Mouse (Mus musculus): Measurements from ENCODE around the gene Uvrag.

DNA sequence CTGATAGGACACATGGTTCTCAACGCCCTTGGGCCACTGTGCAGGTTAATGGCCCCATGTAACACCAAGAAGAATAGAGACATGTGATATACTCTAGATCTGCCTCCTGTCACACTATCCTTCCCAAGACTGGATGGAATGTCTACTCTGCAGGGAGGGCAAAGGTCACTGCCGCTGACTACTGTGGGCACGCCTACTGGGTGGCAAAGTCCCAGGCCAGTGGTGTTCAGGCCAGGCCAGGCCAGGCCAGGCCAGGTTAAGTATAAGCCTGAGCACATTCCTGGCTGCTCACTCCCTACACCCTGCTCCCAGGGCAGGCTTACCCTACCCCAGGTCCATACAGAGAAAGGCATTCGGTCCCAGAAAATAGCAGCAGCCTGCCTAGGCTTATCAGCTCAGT lies 20.6 kb upstream of the Uvrag start:
- TF ChIP-seq CTCF (IDR thresholded peaks at IDR 0.05; ENCODE audit: low read depth, low read length) (no peak), GATA1 (IDR thresholded peaks at IDR 0.05; ENCODE audit: borderline replicate concordance, low read length) (no peak), TAL1 (conservative IDR thresholded peaks at IDR 0.05; ENCODE audit: low read depth, low read length) (no peak), POLR2AphosphoS5 (IDR thresholded peaks at IDR 0.05; ENCODE audit: insufficient replicate concordance, low read depth, low read length) (no peak), GATA2 (IDR thresholded peaks at IDR 0.05; ENCODE audit: borderline replicate concordance, low read depth, low read length) (no peak)

All from G1E (cell line).